Mouse (Mus musculus): ENCODE measurements around the gene Calr4. TPM values are rescaled to one million over a fixed set of nuclear protein-coding genes. Genes with fewer than 3 reads are reported as not detected.

The Calr4 gene
- polyA plus RNA-seq, 1 experiment from 2014 or later = 0.11 TPM

GRCm38 (mm10) chr4:109281161-109281560 lies 46.9 kb downstream of the Calr4 start:
- Histone ChIP-seq H3K27ac (ENCODE audit: low read depth, low read length) (no peak overlapping the region), H3K36me3 (ENCODE audit: control insufficient read depth, insufficient read depth, low read length) (no peaks in the 10 kb centered on the region), H3K9ac (ENCODE audit: low read length) (peak overlapping the region; percentile 79), H3K9me3 (ENCODE audit: control insufficient read depth, low read length) (no peaks in the 10 kb centered on the region), H3K4me1 (ENCODE audit: control insufficient read depth, insufficient read depth, low read length) (no peaks in the 10 kb centered on the region), H3K4me3 (ENCODE audit: low read depth, low read length) (peak overlapping the region; percentile 87), H3K4me2 (peak overlapping the region; percentile 91), H3K27me3 (ENCODE audit: control insufficient read depth, insufficient read depth, low read length) (peaks cover 5% of the 10 kb centered on the region; the same call in 1 of the 2 replicates)
- DNase-seq (ENCODE audit: low spot score, missing footprints) (no peak), ATAC-seq (ENCODE audit: low FRiP score) (no peak)
- 13% methylated on average over 4 of the region's 4 CpGs for WGBS

- no peak for DNase-seq (ENCODE audit: low spot score, missing footprints)
- no peaks in the 10 kb centered on the region for H3K4me1 ChIP-seq (ENCODE audit: control insufficient read depth, insufficient read depth, low read length)
- H3K27ac ChIP-seq (ENCODE audit: low read depth, low read length) = no peak overlapping the region
- no peaks in the 10 kb centered on the region for H3K36me3 ChIP-seq (ENCODE audit: control insufficient read depth, insufficient read depth, low read length)
- H3K4me3 ChIP-seq (ENCODE audit: low read depth, low read length) = no peak overlapping the region
- no peak overlapping the region for H3K9ac ChIP-seq (ENCODE audit: low read length)
- whole genome bisulfite sequencing = 93% methylated on average over 1 of the region's 1 CpGs
- ATAC-seq (ENCODE audit: low FRiP score) = no peak
- no peaks in the 10 kb centered on the region for H3K9me3 ChIP-seq (ENCODE audit: control insufficient read depth, low read length)
- peaks cover 5% of the 10 kb centered on the region; the same call in 1 of the 2 replicates for H3K27me3 ChIP-seq (ENCODE audit: control insufficient read depth, insufficient read depth, low read length)
- no peak overlapping the region for H3K4me2 ChIP-seq
Observed at GRCm38 (mm10) chr4:109281946-109282345, 47.7 kb downstream of the Calr4 start.

GRCm38 (mm10) chr4:109294629-109295028 lies 60.3 kb downstream of the Calr4 start:
- Histone ChIP-seq H3K9me3 (ENCODE audit: control insufficient read depth, low read length) (no peaks in the 10 kb centered on the region), H3K4me1 (ENCODE audit: control insufficient read depth, insufficient read depth, low read length) (no peaks in the 10 kb centered on the region), H3K36me3 (ENCODE audit: control insufficient read depth, insufficient read depth, low read length) (no peaks in the 10 kb centered on the region), H3K4me2 (no peak overlapping the region), H3K4me3 (ENCODE audit: low read depth, low read length) (no peak overlapping the region), H3K27ac (ENCODE audit: low read depth, low read length) (no peak overlapping the region), H3K27me3 (ENCODE audit: control insufficient read depth, insufficient read depth, low read length) (no peaks in the 10 kb centered on the region), H3K9ac (ENCODE audit: low read length) (no peak overlapping the region)
- no peak for ATAC-seq (ENCODE audit: low FRiP score)
- no peak for DNase-seq (ENCODE audit: low spot score, missing footprints)

GRCm38 (mm10) chr4:109296510-109296909 lies 62.2 kb downstream of the Calr4 start:
- no peak overlapping the region for H3K27ac ChIP-seq (ENCODE audit: low read depth, low read length)
- no peaks in the 10 kb centered on the region for H3K27me3 ChIP-seq (ENCODE audit: control insufficient read depth, insufficient read depth, low read length)
- no peaks in the 10 kb centered on the region for H3K9me3 ChIP-seq (ENCODE audit: control insufficient read depth, low read length)
- no peak overlapping the region for H3K4me2 ChIP-seq
- ATAC-seq (ENCODE audit: low FRiP score) = no peak
- 84% methylated on average over 2 of the region's 2 CpGs for WGBS
- no peak for DNase-seq (ENCODE audit: low spot score, missing footprints)
- H3K9ac ChIP-seq (ENCODE audit: low read length) = no peak overlapping the region
- no peak overlapping the region for H3K4me3 ChIP-seq (ENCODE audit: low read depth, low read length)
- H3K4me1 ChIP-seq (ENCODE audit: control insufficient read depth, insufficient read depth, low read length) = no peaks in the 10 kb centered on the region
- no peaks in the 10 kb centered on the region for H3K36me3 ChIP-seq (ENCODE audit: control insufficient read depth, insufficient read depth, low read length)

GRCm38 (mm10) chr4:109299136-109299535 lies 64.9 kb downstream of the Calr4 start:
- H3K9ac ChIP-seq (ENCODE audit: low read length) = no peak overlapping the region
- no peak overlapping the region for H3K4me2 ChIP-seq
- no peak overlapping the region for H3K27ac ChIP-seq (ENCODE audit: low read depth, low read length)
- ATAC-seq (ENCODE audit: low FRiP score) (no peak), DNase-seq (ENCODE audit: low spot score, missing footprints) (no peak)
- H3K36me3 ChIP-seq (ENCODE audit: control insufficient read depth, insufficient read depth, low read length) = no peaks in the 10 kb centered on the region
- H3K27me3 ChIP-seq (ENCODE audit: control insufficient read depth, insufficient read depth, low read length) = no peaks in the 10 kb centered on the region
- H3K4me3 ChIP-seq (ENCODE audit: low read depth, low read length) = no peak overlapping the region
- no peaks in the 10 kb centered on the region for H3K4me1 ChIP-seq (ENCODE audit: control insufficient read depth, insufficient read depth, low read length)
- no peaks in the 10 kb centered on the region for H3K9me3 ChIP-seq (ENCODE audit: control insufficient read depth, low read length)

Other genes with a start within 250 kb of the Calr4 start
- gene Nrd1, start 233.8 kb upstream of the Calr4 start, polyA plus RNA-seq (2014; fragmentation: Nextera tagmentation; extraction: Ambion mirVana) = 65.6 and 70.8 TPM in 2 replicates
- 75.8 and 78.8 TPM in 2 replicates for gene Osbpl9, start 32.2 kb upstream of the Calr4 start, polyA plus RNA-seq (2014; fragmentation: Nextera tagmentation; extraction: Ambion mirVana)
- gene Eps15, start 45.8 kb downstream of the Calr4 start, polyA plus RNA-seq (2014; fragmentation: Nextera tagmentation; extraction: Ambion mirVana) = 51.9 and 59.2 TPM in 2 replicates
- gene Ttc39a, start 172.1 kb downstream of the Calr4 start, polyA plus RNA-seq (2014; fragmentation: Nextera tagmentation; extraction: Ambion mirVana) = 2.2 TPM in 2 replicates

All from midbrain, embryonic 11.5 days (tissue).